Mouse (Mus musculus): ENCODE data around the gene 1600014C10Rik. TPM values are rescaled to one million over a fixed set of nuclear protein-coding genes. Genes with fewer than 3 reads are reported as not detected.

1600014C10Rik gene
- polyA plus RNA-seq, 1 experiment: 26.7 TPM

Other genes starting within 250 kb of the 1600014C10Rik start
- 35.5 and 39.9 TPM in 2 replicates for gene Uri1, start 159.7 kb upstream of the 1600014C10Rik start, polyA plus RNA-seq (2012; rRNA removed)
- gene Ccne1, start 75.7 kb upstream of the 1600014C10Rik start, polyA plus RNA-seq (2012; rRNA removed): 15.8 and 19.0 TPM in 2 replicates
- 1.4 and 1.8 TPM in 2 replicates for gene Plekhf1, start 44.8 kb downstream of the 1600014C10Rik start, polyA plus RNA-seq (2012; rRNA removed)
- 32.0 and 34.7 TPM in 2 replicates for gene Pop4, start 88.2 kb downstream of the 1600014C10Rik start, polyA plus RNA-seq (2012; rRNA removed)